Mouse (Mus musculus) frontal cortex, postnatal 36 days (tissue): ENCODE data around the gene Cep135.

Experiments
- DNase-seq, 2 experiments: peaks; one replicate each; pipeline ENCODE4 v3.0.0; 2022; ENCODE audit warnings: low spot score in 2 of 2

Gene Cep135

DNA sequence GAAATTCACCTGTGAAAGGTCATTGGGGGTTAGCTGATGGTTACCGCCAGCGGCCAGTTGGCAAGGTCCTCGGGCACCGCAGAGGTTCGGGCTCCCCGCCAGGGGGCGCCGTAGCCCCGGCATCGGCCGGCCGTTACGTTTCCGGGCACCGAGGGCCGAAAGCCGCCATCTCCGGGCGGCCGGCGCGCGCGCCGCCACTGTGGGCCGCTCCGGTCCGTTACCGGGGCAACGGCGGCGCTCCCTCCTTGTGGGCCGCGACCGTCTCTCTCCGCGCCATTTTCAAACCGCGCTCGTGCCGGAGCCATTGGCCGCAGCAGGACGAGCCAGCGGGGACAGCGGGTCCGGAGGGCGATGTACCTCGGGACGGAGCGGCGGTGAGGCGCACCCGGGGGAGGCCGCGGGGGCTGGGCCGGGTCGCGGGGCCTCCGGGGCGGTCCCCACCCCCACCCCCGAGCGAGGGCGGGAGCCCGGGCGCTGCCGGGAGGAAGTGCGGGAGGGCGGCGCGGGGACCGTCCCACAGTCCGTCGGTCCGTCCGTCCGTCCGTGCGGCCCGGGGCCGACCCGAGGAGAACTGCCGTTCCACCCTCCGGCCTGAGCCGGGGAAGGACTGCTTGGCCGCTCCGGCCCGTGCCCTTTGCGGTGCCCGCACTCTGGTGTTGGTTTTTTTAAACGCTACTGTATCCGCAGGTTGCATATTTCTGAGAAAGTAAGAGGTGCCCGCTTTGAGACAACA is at the start of gene Cep135:
Cep135 (plus strand) TSS at position 148 of the 733 bp plus-strand sequence.
- peak; percentile 77 to 78 for DNase-seq

DNA sequence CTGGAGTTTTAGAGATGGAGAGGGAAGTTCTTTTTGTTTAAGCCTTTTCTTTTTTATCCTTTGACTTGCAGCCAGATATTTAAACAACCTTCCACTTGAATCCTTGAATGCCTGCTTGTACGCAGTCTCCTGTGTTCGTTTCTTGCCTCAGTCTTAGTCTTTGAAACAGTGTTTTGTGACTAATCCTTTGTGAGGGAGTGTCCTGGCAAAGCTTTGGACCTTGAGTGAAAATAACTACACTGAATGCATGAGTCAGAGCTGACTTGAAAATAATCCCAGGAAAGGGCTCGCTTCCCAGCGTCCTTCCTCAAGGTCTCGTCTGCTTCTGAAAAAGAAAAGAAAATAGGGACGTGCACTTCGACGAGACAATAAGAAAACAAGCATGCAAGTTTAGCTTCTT is 48.3 kb upstream of the Cep135 start:
- peak; percentile 45 to 66 for DNase-seq

DNA sequence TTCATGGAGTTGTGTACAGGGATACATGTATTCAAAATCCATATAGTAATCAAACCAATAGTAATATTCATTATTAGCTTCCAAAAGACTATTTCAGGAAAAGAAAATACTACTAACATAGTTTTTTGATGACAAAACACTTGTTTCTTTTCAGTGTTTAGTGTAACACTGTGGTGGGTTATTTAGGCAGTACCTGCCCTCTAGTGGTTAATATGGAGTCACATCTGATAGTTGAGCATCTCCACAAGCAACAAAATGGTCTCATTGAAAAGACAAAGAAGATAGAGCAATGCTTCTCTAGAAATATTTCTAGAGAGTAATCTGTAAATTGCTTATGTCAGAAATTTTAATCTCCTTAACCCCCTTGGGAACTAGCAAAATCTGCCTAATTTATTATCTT is 47.7 kb upstream of the Cep135 start:
- no peak for DNase-seq

DNA sequence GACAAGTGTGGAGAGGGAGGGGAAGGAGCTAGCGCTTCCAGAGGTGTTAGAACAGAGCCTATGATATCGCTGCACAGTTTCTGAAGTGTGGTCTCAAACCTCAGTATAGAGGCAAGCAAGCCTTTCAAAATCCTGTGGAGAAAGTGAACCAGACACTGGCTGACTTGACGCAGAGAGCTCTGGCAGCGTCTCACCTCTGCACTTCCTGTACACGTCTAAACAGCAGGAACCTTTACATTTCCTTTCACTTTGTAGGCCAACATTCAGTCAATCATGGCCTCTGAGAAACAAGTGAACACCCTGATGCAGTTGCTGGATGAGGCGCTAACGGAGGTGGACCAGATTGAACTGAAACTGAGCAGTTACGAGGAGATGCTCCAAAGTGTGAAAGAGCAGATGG is 45.3 kb upstream of the Cep135 start:
- no peak for DNase-seq

DNA sequence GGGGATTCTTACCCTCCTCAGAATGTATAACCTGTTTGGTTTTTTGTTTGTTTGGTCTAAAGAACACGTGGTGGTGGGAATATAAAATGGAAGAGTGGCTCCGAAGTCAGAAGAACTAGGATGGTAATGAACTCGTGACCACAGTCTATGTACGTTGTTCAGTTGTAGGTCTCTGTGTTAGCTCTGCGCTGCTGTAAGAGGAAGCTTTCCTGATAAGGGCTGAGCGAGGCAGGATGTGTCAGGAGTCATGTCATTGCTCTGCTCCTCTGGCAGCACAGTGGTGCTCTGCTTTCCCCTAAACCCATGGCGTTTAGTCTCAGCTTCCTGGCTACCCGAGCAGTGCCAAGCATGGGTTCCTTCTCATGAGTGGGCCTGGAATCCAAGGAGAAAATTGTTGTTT is 38.1 kb upstream of the Cep135 start:
- no peak for DNase-seq

DNA sequence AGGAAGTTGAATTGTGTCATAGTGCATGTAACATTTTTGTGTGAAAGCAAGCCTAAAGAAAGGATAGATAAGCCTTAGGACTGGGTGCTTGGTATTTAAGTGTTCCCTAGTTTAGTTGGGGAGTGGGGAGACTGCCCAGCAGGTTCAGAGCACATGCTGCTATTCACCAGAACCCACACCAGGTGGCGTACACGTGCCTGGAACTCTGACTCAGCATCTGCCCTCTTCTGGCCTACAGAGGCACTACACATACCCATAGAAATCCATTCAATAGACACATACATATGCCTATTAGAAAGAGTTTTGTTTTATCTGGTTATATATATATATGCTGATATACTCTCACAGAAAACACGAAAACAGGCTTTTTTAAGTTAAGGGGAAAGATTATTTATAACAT is 23.2 kb upstream of the Cep135 start:
- DNase-seq: peak; percentile 54 to 73

DNA sequence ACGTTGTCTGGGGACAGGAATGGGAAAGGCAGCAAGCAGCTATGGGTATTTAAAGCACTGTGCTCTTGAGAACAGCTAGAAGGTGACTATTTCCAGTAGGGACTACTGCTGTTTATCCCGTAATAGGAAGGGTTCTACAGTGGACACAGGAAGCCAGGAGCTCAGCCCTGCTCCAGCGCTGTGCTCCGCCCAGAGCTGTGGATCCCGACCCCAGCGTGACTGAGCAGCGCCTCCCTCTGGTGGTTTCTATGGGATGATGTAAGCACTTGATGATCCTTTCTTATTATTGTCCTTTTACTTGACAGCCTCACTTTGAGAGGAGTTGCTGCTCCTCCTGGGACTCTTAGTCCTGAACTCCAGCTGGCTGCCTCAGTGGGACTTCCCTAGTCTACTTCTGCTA is 14.2 kb upstream of the Cep135 start:
- DNase-seq: no peak

DNA sequence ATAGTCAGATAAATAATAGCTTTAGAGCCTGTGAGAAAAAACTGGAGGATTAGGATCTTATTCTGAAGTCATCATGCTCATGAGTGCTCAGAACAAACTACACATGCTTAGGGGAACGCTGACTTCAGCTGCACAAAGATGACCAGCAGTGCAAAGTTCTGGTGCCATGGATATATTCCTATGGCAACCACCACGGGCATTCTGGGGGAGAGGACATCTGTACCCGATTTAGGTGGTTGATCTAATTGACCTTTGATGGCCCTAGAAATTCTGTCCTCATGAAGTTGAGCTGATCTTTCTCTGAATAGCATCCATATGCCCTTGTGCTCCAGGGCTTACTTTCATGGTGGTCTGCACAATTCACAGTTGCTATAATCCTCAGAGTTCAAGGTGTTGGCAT is 11.5 kb upstream of the Cep135 start:
- no peak for DNase-seq

DNA sequence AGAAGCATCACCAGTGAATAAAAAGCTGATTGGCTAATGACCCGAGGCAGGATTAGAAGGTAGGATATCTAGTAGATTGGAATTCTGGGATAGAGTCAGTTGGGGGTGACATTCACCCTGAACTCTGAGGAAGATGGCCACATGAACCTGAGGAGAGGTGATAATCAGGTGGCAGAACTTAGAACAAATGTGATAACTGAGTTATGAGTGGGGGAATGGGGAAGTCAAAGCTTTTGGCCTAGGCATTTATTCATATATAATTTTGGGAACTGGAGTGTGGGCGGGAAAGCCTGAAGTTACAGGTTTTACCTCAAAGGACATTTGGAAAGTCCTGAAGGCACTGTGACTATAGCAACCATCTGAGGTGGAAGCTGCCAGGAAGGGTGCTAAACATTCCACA is 3.1 kb upstream of the Cep135 start:
- DNase-seq: no peak

DNA sequence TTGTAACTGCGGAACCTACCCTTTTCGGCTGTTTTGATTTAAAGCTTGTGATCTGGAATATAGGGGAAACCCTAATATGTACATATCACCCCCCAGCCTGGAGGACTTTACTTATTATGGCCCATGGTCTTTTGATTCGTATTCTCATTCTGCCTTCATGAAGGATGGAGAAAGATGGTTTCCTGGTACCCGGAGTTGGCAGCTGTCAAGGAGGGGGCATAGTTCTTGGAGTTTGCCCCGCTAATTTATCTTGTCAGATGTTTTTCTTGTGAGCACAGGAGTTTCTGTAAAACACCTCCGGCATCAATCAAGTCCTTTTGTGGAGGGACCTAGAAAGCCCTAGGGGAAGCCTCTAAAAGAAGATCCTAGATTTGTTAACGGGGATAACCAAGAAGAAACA is 813 bp downstream of the Cep135 start:
- DNase-seq: no peak

DNA sequence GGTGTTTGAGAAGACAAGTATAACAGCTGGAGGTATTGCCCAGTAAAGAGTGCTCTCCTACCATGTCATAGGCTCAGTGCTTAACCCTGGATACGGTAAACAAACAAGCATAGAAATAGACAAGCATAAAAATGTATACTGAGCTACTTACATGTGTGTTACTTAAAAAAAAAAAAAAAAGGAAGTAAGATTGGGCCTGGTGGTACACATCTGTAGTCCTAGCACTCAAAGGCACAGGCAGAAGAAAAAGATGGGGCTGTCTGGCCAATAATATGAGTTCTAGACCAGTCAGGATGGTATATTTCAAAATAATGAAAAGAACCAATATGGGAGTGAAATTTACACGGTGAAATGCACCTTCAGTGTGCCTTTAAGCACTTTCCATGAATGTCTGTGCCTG is 1.5 kb downstream of the Cep135 start:
- DNase-seq: no peak

DNA sequence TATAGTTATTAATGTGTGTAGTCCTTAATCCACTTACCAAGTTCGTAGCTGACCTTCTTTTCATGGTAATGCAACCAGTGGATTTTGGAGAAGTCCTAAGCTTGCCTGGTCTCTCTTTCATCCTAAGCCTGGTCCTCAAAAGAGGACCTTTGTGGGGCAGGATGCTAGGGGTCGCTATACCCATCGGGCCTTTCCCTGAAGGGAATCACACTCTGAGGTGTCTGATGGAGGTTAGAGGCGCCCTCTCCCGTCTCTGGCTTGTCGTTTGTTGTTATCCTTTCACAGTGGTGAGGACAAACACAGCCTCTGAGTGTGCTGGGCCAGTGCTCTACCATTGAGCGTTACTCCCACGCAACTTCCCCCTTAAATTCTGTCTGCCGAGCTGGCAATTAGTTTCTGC is 3.4 kb downstream of the Cep135 start:
- DNase-seq: no peak

DNA sequence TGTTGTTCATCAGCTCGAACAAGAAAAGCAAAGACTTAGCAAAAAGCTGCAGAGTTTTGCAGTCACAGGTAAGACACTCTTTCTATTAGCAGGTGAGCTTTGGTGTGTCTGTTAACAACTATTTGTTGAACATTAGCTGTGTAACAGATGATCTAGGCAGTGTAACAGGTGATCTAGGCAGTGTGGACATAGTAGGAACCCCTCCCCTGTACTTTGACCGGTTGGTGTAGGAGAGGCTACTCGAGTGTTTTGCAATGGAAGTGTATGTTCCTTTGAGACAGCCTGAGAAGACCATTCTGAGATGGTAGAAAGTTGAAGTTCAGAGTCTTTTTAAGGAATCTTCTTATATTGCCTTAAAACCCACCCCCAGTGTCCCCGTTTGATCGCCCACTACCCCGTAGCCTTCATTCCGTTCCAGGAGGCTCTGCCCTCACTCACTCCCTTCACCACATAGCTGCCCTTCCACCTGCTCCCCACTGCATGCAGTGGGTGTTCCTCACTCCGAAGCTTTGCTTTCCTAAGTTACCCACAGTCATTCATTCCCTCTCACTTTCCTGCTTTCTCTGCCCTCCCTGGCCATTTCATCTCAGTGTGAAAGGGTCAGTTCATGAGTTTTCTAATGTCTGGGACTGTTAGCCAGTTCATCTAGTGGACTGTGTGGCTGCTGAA is 21.3 kb downstream of the Cep135 start:
- no peak for DNase-seq

DNA sequence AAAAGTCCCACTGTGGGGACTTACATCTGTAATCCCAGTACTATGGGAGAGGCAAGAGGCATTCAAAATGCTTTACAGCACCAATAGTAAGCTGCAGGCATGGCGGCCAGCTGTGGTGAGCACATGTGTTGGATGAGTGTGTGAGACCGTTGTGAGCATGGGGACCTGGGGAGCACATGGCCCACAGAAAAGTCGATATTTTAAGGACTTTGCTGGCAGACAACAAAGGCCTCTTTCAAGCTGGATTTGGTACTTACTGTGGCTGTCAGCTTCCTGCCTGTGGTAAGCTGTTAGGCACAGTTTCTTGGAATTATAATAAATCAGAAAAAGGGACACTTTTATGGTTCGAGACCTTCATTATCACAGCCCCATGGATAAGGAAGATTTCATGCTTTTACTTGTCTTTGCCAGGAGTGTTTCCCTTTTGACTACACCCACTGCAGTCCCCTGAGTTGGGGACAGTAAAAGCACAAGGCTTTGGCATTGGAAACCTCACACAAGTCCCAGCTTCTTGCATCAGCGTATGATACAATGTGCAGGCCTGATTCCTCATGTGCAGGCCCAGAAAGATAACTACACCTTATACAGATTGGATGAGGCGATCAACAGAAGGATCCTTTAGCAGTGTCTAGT is 24.5 kb downstream of the Cep135 start:
- no peak for DNase-seq

DNA sequence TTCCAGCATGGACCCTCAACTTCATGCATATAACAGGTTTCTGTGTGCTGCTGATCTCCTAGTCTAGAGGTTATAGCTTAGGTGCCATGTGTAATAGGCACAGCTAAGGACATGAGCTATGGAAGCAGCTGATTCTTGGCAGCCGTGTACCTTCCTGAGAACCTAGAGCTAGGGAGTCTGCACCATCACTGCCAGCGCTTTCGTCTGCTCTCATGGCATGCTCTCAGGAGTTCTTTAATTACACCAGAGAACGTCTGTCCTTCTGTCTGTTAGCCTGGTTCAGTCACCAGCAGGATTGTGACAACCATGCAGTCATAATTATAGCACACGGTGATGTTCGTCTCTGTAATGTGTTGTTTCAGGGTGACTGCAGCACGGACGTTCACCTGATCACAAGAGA is 26.8 kb downstream of the Cep135 start:
- DNase-seq: peak in 1 of 2 experiments; percentile 6

DNA sequence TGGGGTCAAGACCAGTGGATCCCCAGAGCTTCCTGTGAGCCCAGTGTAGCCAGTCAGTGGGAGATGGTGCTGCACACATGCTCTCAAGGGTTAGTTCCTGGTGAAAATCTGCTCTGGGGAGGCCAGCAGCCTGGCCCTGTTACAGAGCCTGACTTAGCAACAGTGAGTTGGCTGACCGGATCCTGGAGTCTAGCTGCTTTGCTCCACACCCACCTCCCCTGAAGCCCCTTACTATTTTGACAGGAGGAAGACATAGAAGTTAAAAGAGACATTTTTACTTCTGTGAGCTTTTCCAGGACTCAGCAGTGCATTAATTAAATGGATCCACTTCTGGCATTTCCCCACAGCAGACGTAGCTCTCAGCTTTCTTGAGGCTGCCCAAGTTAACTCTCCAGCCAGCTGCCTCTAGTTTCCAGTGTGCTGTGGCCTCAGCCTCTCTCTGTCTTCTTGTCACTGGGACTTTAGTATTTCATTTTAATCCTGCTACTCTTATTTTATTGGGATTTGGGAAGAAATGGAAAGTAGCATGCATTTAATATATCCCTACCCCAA is 27.8 kb downstream of the Cep135 start:
- no peak for DNase-seq

DNA sequence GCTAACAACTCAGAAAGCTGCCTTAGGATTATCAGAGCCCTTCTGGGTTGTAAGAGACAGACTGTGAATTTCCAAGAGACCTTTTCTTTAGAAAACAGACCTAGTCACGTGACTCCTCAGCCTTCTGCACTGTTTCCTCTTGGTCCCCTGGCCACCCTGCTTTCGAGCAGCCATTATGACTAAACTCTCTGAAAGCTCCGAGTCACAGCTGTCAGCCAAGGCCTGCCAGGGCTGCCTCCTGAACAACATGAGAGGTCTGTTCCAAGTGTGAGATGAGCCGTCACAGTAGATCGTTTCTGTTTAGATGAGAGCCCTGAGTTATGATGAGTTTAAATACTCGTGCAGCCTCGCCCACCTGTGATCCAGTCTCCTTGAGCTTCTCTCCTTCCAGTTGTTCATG is 30.3 kb downstream of the Cep135 start:
- DNase-seq: no peak

DNA sequence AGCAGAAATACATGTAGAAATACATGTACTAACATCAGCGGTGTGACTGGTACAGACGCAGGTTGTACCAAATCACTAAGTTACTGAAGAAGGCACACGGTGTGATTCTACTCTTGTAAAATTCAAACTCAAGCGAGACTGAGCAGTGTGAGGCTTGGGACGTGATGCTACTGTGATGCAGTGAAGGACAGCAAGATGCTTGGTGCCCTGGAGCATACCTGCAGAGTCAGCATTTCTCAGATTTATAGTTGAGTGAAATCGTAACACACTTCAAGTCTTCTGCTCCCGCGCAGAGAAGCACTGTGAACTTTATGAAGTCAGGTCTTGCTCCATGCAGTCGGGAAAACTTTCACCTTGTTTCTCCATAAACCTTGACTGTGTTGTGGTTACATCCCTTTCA is 35.3 kb downstream of the Cep135 start:
- DNase-seq: no peak

DNA sequence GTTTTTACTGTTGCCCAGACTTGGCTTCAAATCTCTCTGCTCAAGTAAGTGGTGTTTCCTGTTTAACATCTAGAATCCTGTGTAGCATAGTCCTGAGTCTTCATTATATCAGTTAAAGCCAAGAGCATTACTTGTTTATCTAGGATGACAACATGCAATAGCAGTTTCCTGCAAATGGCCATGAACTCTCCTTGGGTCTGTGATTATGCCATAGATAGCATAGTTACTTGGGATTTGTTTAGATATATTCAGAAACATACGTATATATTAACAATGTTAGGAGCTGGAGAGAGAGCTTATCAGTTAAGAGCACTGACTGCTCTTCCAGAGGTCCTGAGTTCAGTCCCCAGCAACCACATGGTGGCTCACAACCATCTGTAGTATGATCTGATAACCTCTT is 39.3 kb downstream of the Cep135 start:
- DNase-seq: no peak

DNA sequence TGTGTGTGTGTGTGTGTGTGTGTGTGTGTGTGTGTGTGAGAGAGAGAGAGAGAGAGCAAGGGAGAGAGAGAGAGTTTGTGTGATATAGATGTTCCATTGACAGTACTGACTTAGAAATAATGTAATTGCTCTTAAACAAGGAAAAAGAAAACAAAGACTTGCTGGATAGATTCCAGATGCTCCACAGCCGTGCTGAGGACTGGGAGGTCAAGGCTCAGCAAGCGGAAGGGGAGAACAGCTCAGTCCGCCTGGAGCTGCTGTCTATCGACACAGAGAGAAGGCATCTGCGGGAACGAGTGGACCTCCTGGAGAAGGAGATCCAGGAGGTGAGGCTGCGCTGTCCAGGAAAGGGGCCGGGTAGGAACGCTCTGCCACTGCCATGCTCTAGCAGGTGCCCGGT is 45.5 kb downstream of the Cep135 start:
- DNase-seq: no peak

DNA sequence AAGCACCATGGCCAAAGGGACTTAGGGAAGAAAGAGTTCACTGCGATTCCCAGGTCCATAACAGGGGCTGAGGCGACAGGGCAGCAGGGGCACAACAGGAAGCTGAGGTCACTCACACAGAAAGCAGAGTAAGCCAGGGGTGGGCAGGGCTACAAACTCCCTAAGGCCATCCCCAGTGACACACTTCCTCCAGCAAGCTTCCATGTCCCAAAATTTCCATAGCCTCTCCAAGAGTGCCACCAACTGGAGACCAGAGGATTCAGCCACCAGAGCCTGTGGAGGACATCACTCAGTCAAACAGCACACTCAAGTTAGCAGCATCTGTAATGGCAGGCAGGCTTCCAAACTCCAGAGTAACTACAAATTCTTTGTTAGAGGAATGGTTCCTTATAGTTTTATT is 47.1 kb downstream of the Cep135 start:
- DNase-seq: no peak

DNA sequence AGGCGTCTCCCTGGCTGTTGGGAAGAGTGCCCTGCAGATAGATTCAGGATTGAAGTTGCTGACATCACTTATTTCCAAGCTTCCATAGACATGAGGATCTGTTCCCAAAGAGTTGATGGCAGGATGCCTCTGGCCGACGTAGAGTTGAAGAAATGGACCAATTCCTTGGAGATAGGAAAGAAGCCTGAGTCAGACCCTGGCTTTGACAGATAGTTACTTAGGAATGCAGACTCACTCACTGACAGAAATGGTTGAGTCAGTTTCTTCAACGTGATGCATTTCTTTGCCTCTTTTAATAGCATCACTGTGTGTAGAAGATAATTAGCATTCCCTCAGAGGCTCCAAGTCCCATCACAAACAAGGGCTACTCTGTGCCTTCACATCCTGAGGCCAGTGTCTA is 53.6 kb downstream of the Cep135 start:
- no peak for DNase-seq

DNA sequence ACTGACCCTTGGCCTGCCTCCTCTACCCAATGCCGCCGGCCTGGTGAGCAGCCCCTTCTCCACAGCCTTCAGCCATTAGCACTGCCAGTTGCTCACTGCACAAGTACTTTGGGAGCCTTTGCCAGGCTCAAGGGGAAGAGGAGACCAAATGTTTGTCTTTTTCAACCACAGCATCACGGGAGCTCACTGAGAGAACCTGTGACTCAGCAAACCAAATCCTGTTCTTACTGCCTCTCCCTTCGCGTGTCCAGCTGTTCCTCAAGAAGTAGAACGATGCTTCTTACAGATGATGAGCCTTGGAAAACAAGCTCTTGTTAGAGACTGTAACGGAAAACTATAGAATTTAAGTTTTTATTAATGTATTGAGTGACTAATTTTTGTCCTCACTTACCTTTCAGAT is 55.7 kb downstream of the Cep135 start:
- no peak for DNase-seq
